Mouse (Mus musculus) erythroblast, adult 5-6 weeks (primary cell): ENCODE results near the gene Kif5c. TPM values are rescaled to one million over a fixed set of nuclear protein-coding genes. Genes with fewer than 3 reads are reported as not detected.

ENCODE experiments used
- ATAC-seq: replicated peaks from 2 replicates; pipeline ENCODE4 v1.8.0; 2016; ENCODE audit warnings: moderate number of reproducible peaks, mild to moderate bottlenecking, moderate TSS enrichment, inconsistent platforms; ENCODE audit not compliant: poor library complexity, low FRiP score, severe bottlenecking
- total RNA-seq, 2 experiments: library from RNA; stranded (forward) in 1 of 2; stranded (reverse) in 1 of 2; fragments of 150-400 nt in 1 of 2; fragments of 200-764, 138-1000 nt in 1 of 2; gene quantifications; 2 replicates each; pipeline versions ENCODE4 v1.2.3 to v1.2.4; 2015 to 2017; ENCODE audit warnings: low replicate concordance in 2 of 2

Kif5c gene
- total RNA-seq, 2 experiments from 2014 or later: 0.19 to 0.51 TPM

DNA sequence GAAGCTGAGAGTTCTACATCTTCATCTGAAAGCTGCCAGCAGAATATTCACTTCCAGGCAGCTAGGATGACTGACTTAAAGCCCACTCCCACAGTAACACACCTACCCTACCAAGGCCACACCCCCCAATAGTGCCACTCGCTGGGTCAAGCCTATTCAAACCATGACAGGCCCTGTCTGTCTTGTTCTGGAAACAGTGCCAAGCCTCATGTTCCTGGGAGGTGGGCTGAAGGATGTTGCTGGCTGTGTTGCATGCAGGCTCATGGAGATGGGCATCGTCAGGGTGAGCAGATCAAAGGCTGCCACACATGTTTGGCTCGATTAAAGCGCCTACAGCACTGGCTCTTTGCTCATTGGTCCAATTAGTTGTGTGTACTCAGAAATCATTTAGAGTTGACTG is 39.9 kb downstream of the Kif5c start:
- no peak for ATAC-seq

- no peak for ATAC-seq
Measured at GRCm38 (mm10) chr2:49659964-49660363, 40.9 kb downstream of the Kif5c start.

DNA sequence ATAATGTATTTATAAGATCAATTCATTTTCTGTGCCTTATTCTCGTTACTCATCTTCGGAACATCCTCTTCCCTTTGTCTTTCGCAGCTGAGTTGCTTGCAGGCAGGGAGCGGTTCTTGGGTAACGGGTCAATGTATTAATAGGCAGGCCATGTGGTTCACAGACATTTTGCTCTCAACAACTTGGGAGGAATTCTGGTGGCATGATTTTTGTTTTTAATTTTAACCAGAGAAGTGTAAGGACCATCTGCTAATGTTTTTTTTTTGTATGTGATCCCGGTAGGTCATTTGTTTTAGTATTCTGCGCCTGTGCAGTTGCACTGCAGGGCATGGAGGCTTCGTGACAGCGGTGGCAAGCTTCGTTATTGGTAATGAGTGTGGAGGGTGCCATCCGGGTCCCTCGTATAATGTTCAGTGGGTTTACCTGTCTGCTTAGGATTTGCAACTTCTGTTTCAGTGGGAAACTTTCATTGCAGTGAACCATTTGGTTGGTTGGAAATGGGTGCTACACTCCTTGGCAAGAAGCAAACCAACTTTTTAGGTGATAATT is 41.4 kb downstream of the Kif5c start:
- ATAC-seq: no peak

DNA sequence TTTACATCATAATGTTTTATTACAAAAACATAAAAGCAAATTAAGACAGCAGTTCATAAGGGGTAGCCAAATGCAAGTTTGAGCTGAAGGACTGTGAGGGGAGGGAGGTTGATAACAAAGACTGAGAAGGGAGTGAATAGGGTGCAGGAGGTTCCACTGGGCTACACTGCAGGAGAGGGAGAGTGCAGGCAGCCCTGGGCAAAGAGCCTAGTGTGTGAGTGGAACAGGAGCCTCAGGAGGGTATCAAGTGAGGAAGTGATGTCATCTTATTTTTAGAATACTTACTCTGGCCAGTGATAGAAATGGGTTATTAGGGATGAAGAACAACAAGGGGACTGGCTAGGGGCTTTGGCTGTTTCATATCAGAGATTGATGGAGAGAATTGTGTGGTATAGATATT is 42.2 kb downstream of the Kif5c start:
- ATAC-seq: no peak

DNA sequence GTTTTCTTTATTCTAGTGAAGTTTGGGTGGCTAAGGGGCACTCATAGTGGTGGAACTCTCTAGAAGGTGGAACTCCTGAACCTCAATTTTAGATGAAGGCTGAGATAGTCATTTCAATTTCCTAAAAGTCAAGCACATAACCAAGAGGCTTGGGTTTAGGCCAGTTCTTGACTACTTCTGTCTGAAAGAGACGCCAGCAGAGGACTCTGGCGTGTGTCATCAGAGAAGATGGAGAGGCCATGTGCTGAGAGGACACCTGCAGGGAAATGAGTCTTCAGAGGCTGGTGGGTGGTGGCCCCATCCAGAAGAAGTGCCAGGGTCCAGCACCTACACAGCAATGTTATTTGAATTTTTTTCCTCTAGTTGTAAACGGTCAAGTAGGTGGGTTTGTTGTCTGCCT is 42.8 kb downstream of the Kif5c start:
- ATAC-seq: no peak

GRCm38 (mm10) chr2:49671753-49672500 is 52.8 kb downstream of the Kif5c start:
- ATAC-seq: no peak

DNA sequence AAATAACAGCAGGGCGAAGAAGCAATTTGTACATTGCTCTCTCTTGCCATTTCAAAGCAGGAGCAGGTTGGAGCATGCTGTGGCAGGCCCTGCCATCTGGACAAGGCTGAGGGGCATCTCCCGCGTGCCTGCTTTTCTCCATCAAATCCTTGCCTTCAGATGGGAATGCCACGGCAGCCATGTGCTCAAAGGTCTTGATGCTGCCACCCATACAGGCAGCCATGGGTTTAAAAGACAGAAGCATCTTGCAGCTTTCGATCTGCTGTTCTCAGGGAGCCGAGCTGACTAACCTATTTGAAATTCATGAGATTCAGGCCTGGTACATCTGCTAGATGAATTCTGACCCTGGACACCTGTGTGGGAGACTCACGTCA is 53.4 kb downstream of the Kif5c start:
- ATAC-seq: no peak

DNA sequence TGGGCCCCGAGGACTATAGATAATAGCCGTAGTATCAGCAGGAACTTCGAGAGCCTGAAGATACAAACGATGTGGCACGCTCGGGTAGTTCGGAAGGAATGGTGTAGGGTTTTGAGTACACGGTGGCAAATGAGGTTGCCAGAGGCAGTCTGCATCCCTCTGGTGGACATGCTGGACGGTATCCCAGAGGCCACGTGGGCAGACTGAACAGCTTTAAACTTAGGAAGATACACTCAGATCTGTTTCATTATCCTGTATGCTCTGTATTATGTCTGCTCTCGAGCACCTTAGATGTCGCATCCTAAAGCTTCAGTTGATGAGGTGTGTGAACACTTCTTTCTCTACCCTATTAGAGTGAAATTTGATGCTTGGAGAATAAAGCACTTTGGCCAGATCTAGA is 56.9 kb downstream of the Kif5c start:
- no peak for ATAC-seq

DNA sequence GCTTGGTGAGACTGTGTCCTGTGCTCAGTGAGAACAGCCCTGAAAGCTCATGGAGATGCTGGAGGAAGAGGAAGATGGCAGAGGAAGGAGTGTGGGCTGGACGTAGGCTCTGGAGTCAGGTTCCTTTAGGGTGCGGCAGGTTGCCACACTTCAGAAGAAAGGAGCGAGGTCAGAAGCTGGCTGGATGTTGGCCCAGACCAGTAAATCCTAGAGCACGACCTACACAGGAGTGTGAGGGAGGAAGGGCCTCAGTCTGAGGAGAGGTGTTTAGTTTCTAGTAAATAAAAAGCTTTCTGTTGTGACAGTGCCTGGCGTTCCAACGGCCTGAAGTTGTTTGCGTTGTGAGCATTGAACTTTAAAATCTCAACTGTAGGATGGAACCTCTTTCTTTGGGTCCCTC is 59.3 kb downstream of the Kif5c start:
- ATAC-seq: no peak

GRCm38 (mm10) chr2:49679135-49679964 is 60.3 kb downstream of the Kif5c start:
- ATAC-seq: no peak

GRCm38 (mm10) chr2:49682754-49683153 is 63.7 kb downstream of the Kif5c start:
- no peak for ATAC-seq

DNA sequence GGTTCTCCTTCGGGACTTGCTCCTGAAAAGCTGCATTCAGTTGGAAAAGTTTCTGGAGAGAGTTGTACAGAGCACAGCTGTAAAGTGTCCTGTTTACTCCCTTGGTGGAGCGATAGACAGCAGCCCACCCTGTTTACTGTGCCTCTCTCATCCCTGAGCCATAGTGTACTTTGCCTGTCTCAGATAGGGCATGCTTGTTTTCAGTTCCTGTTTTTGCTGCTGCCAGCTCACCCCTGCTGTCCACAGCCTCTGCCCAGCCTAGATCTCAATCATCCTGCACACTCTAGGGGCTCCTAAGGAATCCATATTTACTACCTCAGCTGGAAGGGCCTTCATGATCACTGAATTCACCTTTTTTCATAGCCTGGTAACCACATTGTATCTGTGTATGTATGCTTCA is 65.7 kb downstream of the Kif5c start:
- no peak for ATAC-seq

- ATAC-seq: no peak
Measured at GRCm38 (mm10) chr2:49690421-49690826, 71.3 kb downstream of the Kif5c start.

- ATAC-seq: no peak
Measured at GRCm38 (mm10) chr2:49691441-49691840, 72.3 kb downstream of the Kif5c start.

- no peak for ATAC-seq
Measured at GRCm38 (mm10) chr2:49694727-49695126, 75.6 kb downstream of the Kif5c start.

DNA sequence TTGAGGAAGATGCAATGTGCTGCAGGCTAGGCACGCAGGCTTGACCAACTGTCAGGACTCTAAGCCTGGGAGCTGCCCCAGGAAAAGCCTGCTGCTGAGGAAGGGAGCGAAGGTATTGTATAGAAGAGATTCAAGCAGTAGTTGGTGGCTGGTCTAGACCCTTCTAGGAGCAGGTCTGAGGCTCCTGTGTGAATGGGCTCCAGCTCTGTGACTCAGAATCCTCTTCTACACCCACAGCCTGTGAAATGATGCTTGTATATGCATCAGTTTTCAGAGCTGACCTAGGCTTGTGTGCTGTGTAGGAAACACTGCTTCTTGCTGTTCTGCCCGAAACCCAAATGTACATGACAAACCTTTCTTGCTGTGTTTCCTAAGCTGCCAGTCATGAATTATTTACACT is 76.4 kb downstream of the Kif5c start:
- ATAC-seq: no peak

DNA sequence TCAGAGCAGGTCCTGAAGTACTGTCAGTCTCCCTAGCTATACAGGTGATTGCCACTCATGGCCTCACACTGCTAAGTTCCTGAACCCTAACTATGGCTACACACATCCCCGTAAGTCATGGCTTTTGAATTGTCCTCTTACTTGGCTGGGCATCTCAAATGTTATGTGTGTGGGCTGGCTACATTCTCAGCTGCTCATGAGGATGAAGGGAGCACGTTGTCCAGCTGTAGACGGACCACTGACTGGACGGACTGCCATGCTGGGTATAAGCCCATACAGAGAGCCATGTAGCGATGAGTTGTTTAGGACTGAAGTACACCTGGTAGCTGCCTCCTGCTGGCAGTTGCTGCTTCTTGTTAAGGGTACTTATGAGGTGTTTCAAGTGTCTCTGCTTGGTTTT is 79.8 kb downstream of the Kif5c start:
- ATAC-seq: no peak

DNA sequence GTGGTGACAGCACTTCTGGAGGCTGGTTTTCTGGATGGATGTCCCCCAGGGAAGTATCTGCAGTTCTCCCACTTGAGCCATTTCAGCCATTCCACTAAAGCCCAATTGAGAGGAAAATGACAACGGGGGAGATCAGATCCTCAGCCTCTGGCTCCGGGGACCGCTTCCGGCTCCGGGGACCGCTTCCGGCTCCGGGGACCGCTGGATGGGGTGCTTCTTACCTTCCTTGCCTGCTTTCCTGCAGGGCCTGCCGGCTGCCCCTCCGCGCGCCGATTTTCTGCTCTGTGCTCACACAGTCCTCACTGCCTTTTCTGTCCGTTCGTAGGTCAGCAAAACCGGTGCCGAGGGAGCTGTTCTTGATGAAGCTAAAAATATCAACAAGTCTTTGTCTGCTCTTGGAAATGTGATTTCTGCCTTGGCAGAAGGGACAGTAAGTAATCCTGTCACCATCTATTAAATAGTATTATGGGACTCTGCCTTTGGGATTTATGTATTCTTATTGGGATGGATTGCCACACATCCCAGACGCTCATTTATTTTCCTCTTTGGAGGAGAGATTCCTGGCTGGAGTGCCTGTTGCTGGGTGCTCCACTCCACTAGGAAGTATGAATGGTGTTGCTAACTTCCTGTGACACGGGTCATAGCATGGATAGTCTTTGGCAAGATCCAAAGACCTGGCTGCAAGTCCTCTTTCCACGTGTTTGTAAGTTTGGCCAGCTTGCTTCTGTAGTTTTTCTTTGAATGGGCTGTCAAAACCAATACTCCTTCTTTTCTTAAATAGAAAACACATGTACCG is 81.3 kb downstream of the Kif5c start:
- no peak for ATAC-seq

DNA sequence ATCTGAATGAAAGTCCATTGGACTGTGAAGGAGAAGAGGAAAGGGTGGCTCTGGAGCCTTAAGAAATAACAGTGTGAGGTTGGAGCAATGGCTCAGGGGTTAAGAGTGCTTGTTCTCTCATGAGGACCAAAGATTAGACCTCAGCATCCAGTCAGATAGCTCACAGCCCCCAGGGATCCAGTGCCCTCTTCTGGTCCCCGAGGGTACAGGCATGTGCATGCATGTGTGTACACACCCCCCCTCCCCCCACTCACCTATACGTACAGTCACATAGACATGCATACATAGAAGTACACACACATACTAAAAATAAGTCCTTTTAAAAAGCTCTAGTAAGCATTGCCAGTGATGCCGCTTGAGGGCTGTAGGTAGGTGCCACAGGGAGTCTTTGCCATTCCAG is 91.1 kb downstream of the Kif5c start:
- no peak for ATAC-seq

- ATAC-seq: no peak
Measured at GRCm38 (mm10) chr2:49711693-49712092, 92.6 kb downstream of the Kif5c start.
